Mouse (Mus musculus): ENCODE results near the gene Mid1. TPM values are rescaled to one million over a fixed set of nuclear protein-coding genes. Genes with fewer than 3 reads are reported as not detected.
"Not testable (repeated sequence)": the region's sequence is repeated elsewhere in the genome, so short reads cannot be mapped to it uniquely, and the experiment has no call there.

Gene Mid1
- polyA plus RNA-seq, 1 experiment from 2014 or later = 4.2 TPM

- H3K9me3 ChIP-seq (ENCODE audit: control insufficient read depth, low read length); H3K4me1 ChIP-seq (ENCODE audit: control insufficient read depth, insufficient read depth, low read depth, low read length): not testable (repeated sequence)
Measured at GRCm38 (mm10) chrX:169994866-169995711, 310.1 kb downstream of the Mid1 start.

GRCm38 (mm10) chrX:169995909-169996521 lies 311.0 kb downstream of the Mid1 start:
- not testable (repeated sequence) for H3K9me3 ChIP-seq (ENCODE audit: control insufficient read depth, low read length); H3K4me2 ChIP-seq (ENCODE audit: low read length); H3K4me1 ChIP-seq (ENCODE audit: control insufficient read depth, insufficient read depth, low read depth, low read length); H3K27me3 ChIP-seq (replicated peaks; ENCODE audit: control insufficient read depth, insufficient read depth, low read length); H3K27ac ChIP-seq (ENCODE audit: low read depth, low read length); ATAC-seq; H3K4me3 ChIP-seq (ENCODE audit: low read length); H3K9ac ChIP-seq (ENCODE audit: low read depth, low read length); H3K36me3 ChIP-seq (ENCODE audit: control insufficient read depth, insufficient read depth, low read length)
- no CpG with 5 or more reads among the region's 17 CpGs for WGBS

More at GRCm38 (mm10) chrX:169994866-169995711, 310.1 kb downstream of the Mid1 start:
- not testable (repeated sequence) for ATAC-seq; H3K9ac ChIP-seq (ENCODE audit: low read depth, low read length); H3K4me2 ChIP-seq (ENCODE audit: low read length); H3K27me3 ChIP-seq (replicated peaks; ENCODE audit: control insufficient read depth, insufficient read depth, low read length); H3K27ac ChIP-seq (ENCODE audit: low read depth, low read length); H3K36me3 ChIP-seq (ENCODE audit: control insufficient read depth, insufficient read depth, low read length); H3K4me3 ChIP-seq (ENCODE audit: low read length)
- 30% methylated on average over 2 of the region's 2 CpGs for WGBS

GRCm38 (mm10) chrX:169996926-169997325 lies 311.9 kb downstream of the Mid1 start:
- no CpG with 5 or more reads among the region's 46 CpGs for WGBS
- not testable (repeated sequence) for H3K9me3 ChIP-seq (ENCODE audit: control insufficient read depth, low read length); H3K4me2 ChIP-seq (ENCODE audit: low read length); H3K9ac ChIP-seq (ENCODE audit: low read depth, low read length); H3K4me3 ChIP-seq (ENCODE audit: low read length); H3K36me3 ChIP-seq (ENCODE audit: control insufficient read depth, insufficient read depth, low read length); H3K27me3 ChIP-seq (replicated peaks; ENCODE audit: control insufficient read depth, insufficient read depth, low read length); H3K27ac ChIP-seq (ENCODE audit: low read depth, low read length); H3K4me1 ChIP-seq (ENCODE audit: control insufficient read depth, insufficient read depth, low read depth, low read length); ATAC-seq

GRCm38 (mm10) chrX:169997456-169997853 lies 312.5 kb downstream of the Mid1 start:
- H3K27me3 ChIP-seq (replicated peaks; ENCODE audit: control insufficient read depth, insufficient read depth, low read length); H3K4me1 ChIP-seq (ENCODE audit: control insufficient read depth, insufficient read depth, low read depth, low read length); H3K36me3 ChIP-seq (ENCODE audit: control insufficient read depth, insufficient read depth, low read length); ATAC-seq; H3K9me3 ChIP-seq (ENCODE audit: control insufficient read depth, low read length): not testable (repeated sequence)
- 13% methylated on average over 19 of the region's 40 CpGs for WGBS
- Histone ChIP-seq H3K27ac (ENCODE audit: low read depth, low read length) (peak overlapping the region; percentile 54), H3K9ac (ENCODE audit: low read depth, low read length) (peak overlapping the region; percentile 57), H3K4me3 (ENCODE audit: low read length) (peak overlapping the region; percentile 41), H3K4me2 (ENCODE audit: low read length) (peak overlapping the region; percentile 62)

- peak overlapping the region; percentile 62 for H3K4me2 ChIP-seq (ENCODE audit: low read length)
- ATAC-seq = peak; percentile 90
- peak overlapping the region; percentile 57 for H3K9ac ChIP-seq (ENCODE audit: low read depth, low read length)
- H3K27ac ChIP-seq (ENCODE audit: low read depth, low read length) = peak overlapping the region; percentile 54
- H3K9me3 ChIP-seq (ENCODE audit: control insufficient read depth, low read length); H3K4me1 ChIP-seq (ENCODE audit: control insufficient read depth, insufficient read depth, low read depth, low read length); H3K36me3 ChIP-seq (ENCODE audit: control insufficient read depth, insufficient read depth, low read length); H3K27me3 ChIP-seq (replicated peaks; ENCODE audit: control insufficient read depth, insufficient read depth, low read length): not testable (repeated sequence)
- WGBS = 8% methylated on average over 8 of the region's 37 CpGs
- peak overlapping the region; percentile 41 for H3K4me3 ChIP-seq (ENCODE audit: low read length)
Measured at GRCm38 (mm10) chrX:169997854-169998456, 313.0 kb downstream of the Mid1 start.

- H3K27ac ChIP-seq (ENCODE audit: low read depth, low read length); H3K9me3 ChIP-seq (ENCODE audit: control insufficient read depth, low read length); H3K36me3 ChIP-seq (ENCODE audit: control insufficient read depth, insufficient read depth, low read length); H3K4me1 ChIP-seq (ENCODE audit: control insufficient read depth, insufficient read depth, low read depth, low read length); H3K4me3 ChIP-seq (ENCODE audit: low read length); ATAC-seq; H3K27me3 ChIP-seq (replicated peaks; ENCODE audit: control insufficient read depth, insufficient read depth, low read length); H3K9ac ChIP-seq (ENCODE audit: low read depth, low read length); H3K4me2 ChIP-seq (ENCODE audit: low read length): not testable (repeated sequence)
- 25% methylated on average over 1 of the region's 4 CpGs for WGBS
Measured at GRCm38 (mm10) chrX:169998559-169999219, 313.7 kb downstream of the Mid1 start.

- not testable (repeated sequence) for H3K4me1 ChIP-seq (ENCODE audit: control insufficient read depth, insufficient read depth, low read depth, low read length); H3K9ac ChIP-seq (ENCODE audit: low read depth, low read length); H3K27ac ChIP-seq (ENCODE audit: low read depth, low read length); H3K36me3 ChIP-seq (ENCODE audit: control insufficient read depth, insufficient read depth, low read length); H3K9me3 ChIP-seq (ENCODE audit: control insufficient read depth, low read length); H3K4me2 ChIP-seq (ENCODE audit: low read length); H3K27me3 ChIP-seq (replicated peaks; ENCODE audit: control insufficient read depth, insufficient read depth, low read length); H3K4me3 ChIP-seq (ENCODE audit: low read length)
- 0 out of 2 replicates have a peak, but pooled peaks have one; percentile 29 for ATAC-seq
- WGBS = 53% methylated on average over 5 of the region's 11 CpGs
Measured at GRCm38 (mm10) chrX:169999226-169999883, 314.4 kb downstream of the Mid1 start.

GRCm38 (mm10) chrX:169999912-170000641 lies 315.1 kb downstream of the Mid1 start:
- not testable (repeated sequence) for H3K36me3 ChIP-seq (ENCODE audit: control insufficient read depth, insufficient read depth, low read length); H3K27ac ChIP-seq (ENCODE audit: low read depth, low read length); H3K4me2 ChIP-seq (ENCODE audit: low read length); H3K4me1 ChIP-seq (ENCODE audit: control insufficient read depth, insufficient read depth, low read depth, low read length); ATAC-seq; H3K9ac ChIP-seq (ENCODE audit: low read depth, low read length); H3K4me3 ChIP-seq (ENCODE audit: low read length); H3K27me3 ChIP-seq (replicated peaks; ENCODE audit: control insufficient read depth, insufficient read depth, low read length); H3K9me3 ChIP-seq (ENCODE audit: control insufficient read depth, low read length)
- WGBS = no CpG with 5 or more reads among the region's 3 CpGs
